Mouse (Mus musculus) olfactory bulb, adult 2 months (tissue): ENCODE data around the gene Dglucy.

Source experiments
- CTCF ChIP-seq: fragments of 200-500 bp; IDR thresholded peaks from 2 replicates; pipeline ENCODE4 v1.5.1; 2012; ENCODE audit warnings: low read depth, mild to moderate bottlenecking, low read length, moderate library complexity; ENCODE audit not compliant: insufficient read depth
- POLR2A ChIP-seq: fragments of 200-500 bp; IDR thresholded peaks from 2 replicates; pipeline ENCODE4 v1.6.1; 2012; ENCODE audit warnings: mild to moderate bottlenecking, low read depth, low read length, moderate library complexity; ENCODE audit not compliant: insufficient read depth

- TF ChIP-seq CTCF (no peak), POLR2A (no peak)
Measured at GRCm38 (mm10) chr12:100846566-100846965, 67.7 kb downstream of the Dglucy start.
